Mouse (Mus musculus): ENCODE data around the gene Kras. TPM values are rescaled to one million over a fixed set of nuclear protein-coding genes. Genes with fewer than 3 reads are reported as not detected.

The Kras gene
- total RNA-seq (2023): 182 TPM

GRCm38 (mm10) chr6:145250185-145250791 lies at the start of gene Kras:
Gene Kras, minus strand, starts transcription at chr6:145250239.

GRCm38 (mm10) chr6:145210816-145211338 lies 39.2 kb downstream of the Kras start, which contains the start of the genes Casc1 and Etfrf1:
Gene Casc1, minus strand, starts transcription at chr6:145211005.
Gene Etfrf1, plus strand, starts transcription at chr6:145211134.

Other genes starting within 250 kb of the Kras start
- 0.73 TPM for gene Bcat1, start 174.1 kb downstream of the Kras start, total RNA-seq (2023)
- gene Lrmp, start 134.6 kb downstream of the Kras start, total RNA-seq (2023): 94.2 TPM
- 3.6 TPM for gene Casc1, start 39.2 kb downstream of the Kras start, total RNA-seq (2023)
- gene Etfrf1, start 39.1 kb downstream of the Kras start, total RNA-seq (2023): 8.3 TPM

Measured in CD4-positive naive resting alpha-beta T cell, adult 76 days (primary cell).